Mouse (Mus musculus): ENCODE results near the gene Fnip1. TPM values are rescaled to one million over a fixed set of nuclear protein-coding genes. Genes with fewer than 3 reads are reported as not detected.

Fnip1 gene
- polyA plus RNA-seq, 1 experiment from 2014 or later, result 10.2 TPM

DNA sequence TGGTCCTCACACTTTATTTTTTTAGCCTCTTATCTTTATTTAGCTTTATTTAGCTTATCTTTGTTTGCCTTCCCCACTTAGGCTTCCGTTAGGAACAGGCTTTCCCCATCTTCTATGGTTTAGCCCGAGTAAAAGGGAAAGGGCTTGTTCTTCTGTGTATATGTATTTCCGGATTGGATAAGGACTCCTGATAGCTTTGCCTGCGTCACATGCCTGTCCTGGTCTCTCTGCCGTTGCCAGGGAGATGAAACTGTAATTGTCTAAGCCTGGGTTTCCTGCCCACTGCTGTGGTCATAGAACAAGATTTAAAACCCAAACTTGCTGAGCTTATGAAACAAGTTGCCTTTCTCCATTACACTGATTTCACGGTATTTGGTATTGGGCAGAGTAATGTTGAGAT is 25.0 kb upstream of the Fnip1 start:
- Histone ChIP-seq H3K27me3 (replicated peaks; ENCODE audit: control insufficient read depth, insufficient read depth, low read length) (no peaks in the 10 kb centered on the region), H3K27ac (ENCODE audit: low read depth, low read length) (no peak overlapping the region), H3K9ac (ENCODE audit: low read depth, low read length) (no peak overlapping the region), H3K9me3 (ENCODE audit: control insufficient read depth, low read length) (no peaks in the 10 kb centered on the region), H3K36me3 (ENCODE audit: control insufficient read depth, insufficient read depth, low read length) (no peaks in the 10 kb centered on the region), H3K4me3 (ENCODE audit: low read depth, low read length) (no peak overlapping the region), H3K4me2 (peak overlapping the region; percentile 45), H3K4me1 (replicated peaks; ENCODE audit: control insufficient read depth, insufficient read depth, low read length) (peaks cover 9% of the 10 kb centered on the region)
- DNase-seq (ENCODE audit: low spot score) (no peak), ATAC-seq (replicated peaks; ENCODE audit: low FRiP score) (peak; percentile 66)
- 20% methylated on average over 6 of the region's 6 CpGs for WGBS

DNA sequence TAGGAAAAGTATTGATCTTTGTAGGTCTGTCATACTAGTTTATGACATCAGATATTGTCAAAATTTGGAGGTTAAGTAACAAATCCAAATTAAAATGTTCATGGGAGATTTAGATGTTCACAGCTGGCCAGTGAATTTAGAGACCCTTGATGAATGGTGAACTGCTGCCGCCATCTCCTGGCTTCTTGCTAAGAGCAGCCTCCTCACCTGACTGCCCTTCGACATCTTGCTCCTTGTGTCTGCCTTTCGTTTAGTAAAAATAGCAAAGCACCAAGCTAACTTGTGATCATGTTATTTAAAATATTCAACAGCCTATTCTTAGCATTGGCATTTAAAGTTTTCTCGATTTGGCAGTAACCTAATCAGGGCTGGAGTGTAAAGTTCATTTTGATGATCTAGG is 15.0 kb upstream of the Fnip1 start:
- Histone ChIP-seq H3K27ac (ENCODE audit: low read depth, low read length) (no peak overlapping the region), H3K36me3 (ENCODE audit: control insufficient read depth, insufficient read depth, low read length) (no peaks in the 10 kb centered on the region), H3K27me3 (replicated peaks; ENCODE audit: control insufficient read depth, insufficient read depth, low read length) (no peaks in the 10 kb centered on the region), H3K4me3 (ENCODE audit: low read depth, low read length) (no peak overlapping the region), H3K4me1 (replicated peaks; ENCODE audit: control insufficient read depth, insufficient read depth, low read length) (peaks cover 3% of the 10 kb centered on the region; the same call in 1 of the 2 replicates), H3K4me2 (no peak overlapping the region), H3K9me3 (ENCODE audit: control insufficient read depth, low read length) (no peaks in the 10 kb centered on the region), H3K9ac (ENCODE audit: low read depth, low read length) (no peak overlapping the region)
- WGBS, result 72% methylated on average over 4 of the region's 4 CpGs
- DNase-seq (ENCODE audit: low spot score), result no peak
- no peak for ATAC-seq (replicated peaks; ENCODE audit: low FRiP score)

DNA sequence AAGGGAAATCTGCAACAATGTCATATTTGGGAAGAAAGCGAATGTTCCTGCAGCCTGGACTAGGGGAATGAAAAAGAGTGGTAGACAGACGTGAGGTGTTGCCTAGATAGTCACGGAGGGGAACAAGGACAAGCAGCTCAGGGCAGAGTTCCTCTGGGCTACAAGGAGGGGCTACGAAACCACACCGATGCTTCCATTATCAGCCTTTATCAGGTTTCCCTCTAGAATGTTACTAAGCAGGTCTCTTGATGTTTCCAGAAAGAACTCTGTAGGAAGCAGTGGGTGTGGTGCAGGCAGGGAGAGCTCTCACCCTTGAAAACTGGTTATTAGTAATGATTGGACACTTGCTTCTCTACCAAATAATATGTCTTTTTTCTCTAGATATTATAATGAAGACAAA is 11.7 kb upstream of the Fnip1 start:
- H3K36me3 ChIP-seq (ENCODE audit: control insufficient read depth, insufficient read depth, low read length), result no peaks in the 10 kb centered on the region
- H3K27ac ChIP-seq (ENCODE audit: low read depth, low read length), result no peak overlapping the region
- no peaks in the 10 kb centered on the region for H3K9me3 ChIP-seq (ENCODE audit: control insufficient read depth, low read length)
- WGBS, result 38% methylated on average over 5 of the region's 5 CpGs
- no peak for DNase-seq (ENCODE audit: low spot score)
- H3K4me2 ChIP-seq, result no peak overlapping the region
- peaks cover 3% of the 10 kb centered on the region; the same call in 1 of the 2 replicates for H3K4me1 ChIP-seq (replicated peaks; ENCODE audit: control insufficient read depth, insufficient read depth, low read length)
- ATAC-seq (replicated peaks; ENCODE audit: low FRiP score), result no peak
- no peaks in the 10 kb centered on the region for H3K27me3 ChIP-seq (replicated peaks; ENCODE audit: control insufficient read depth, insufficient read depth, low read length)
- no peak overlapping the region for H3K4me3 ChIP-seq (ENCODE audit: low read depth, low read length)
- no peak overlapping the region for H3K9ac ChIP-seq (ENCODE audit: low read depth, low read length)

DNA sequence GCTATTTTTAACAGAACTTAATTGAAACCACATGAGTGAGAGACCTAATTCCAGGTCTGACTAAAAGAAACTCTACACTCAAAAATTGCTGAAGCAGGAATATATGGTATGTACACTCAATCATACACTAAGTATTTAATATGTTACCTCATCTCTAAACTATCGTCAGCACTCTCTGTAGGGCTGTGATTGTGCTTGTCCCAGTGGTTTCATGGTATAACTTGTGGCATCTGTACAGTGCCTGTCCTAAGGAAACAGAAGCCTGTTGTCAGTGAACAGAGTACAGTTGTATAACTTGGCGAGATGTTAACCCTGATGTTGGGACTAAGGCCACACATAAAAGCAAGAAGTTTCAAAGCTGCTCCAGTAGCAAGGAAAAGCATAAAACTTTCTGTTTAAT is 10.9 kb upstream of the Fnip1 start:
- ATAC-seq (replicated peaks; ENCODE audit: low FRiP score) (no peak), DNase-seq (ENCODE audit: low spot score) (no peak)
- 67% methylated on average over 2 of the region's 2 CpGs for WGBS
- no peak overlapping the region for H3K4me3 ChIP-seq (ENCODE audit: low read depth, low read length)
- peaks cover 3% of the 10 kb centered on the region; the same call in 1 of the 2 replicates for H3K4me1 ChIP-seq (replicated peaks; ENCODE audit: control insufficient read depth, insufficient read depth, low read length)
- no peak overlapping the region for H3K9ac ChIP-seq (ENCODE audit: low read depth, low read length)
- H3K9me3 ChIP-seq (ENCODE audit: control insufficient read depth, low read length), result no peaks in the 10 kb centered on the region
- H3K27ac ChIP-seq (ENCODE audit: low read depth, low read length), result no peak overlapping the region
- no peak overlapping the region for H3K4me2 ChIP-seq
- H3K27me3 ChIP-seq (replicated peaks; ENCODE audit: control insufficient read depth, insufficient read depth, low read length), result no peaks in the 10 kb centered on the region
- H3K36me3 ChIP-seq (ENCODE audit: control insufficient read depth, insufficient read depth, low read length), result no peaks in the 10 kb centered on the region

DNA sequence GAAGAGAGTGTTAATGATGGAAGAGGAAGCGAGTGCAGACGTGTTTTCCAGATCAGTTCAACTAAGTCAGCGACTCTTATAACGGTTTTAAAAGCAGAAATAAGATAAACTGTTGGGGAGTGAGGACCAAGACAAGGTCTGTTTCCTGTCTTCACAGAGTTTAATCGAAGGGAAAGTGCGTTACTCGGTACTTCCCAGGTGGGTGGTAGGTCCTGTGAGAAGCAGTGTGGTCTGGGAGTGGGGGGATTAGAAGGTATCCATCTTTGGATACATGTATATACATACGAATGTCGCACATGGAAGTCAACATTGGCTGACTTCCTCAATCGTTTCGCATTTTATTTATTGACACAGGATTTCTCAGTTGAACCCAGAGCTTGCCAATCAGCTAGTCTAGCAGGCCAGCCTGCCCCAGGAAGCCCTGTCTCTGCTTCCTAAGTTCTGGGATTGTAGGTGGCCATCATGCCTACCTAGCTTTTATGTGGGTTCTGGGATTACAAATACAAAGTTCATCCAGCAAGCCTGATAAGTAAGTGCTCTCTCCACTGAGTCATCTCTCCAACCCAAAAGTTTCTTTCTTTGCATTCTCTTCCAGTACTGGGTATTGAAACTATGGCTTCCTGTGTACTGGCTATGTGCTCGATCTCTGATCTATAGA is 10.2 kb upstream of the Fnip1 start:
- Histone ChIP-seq H3K9me3 (ENCODE audit: control insufficient read depth, low read length) (no peaks in the 10 kb centered on the region), H3K36me3 (ENCODE audit: control insufficient read depth, insufficient read depth, low read length) (no peaks in the 10 kb centered on the region), H3K4me3 (ENCODE audit: low read depth, low read length) (no peak overlapping the region), H3K4me2 (no peak overlapping the region), H3K9ac (ENCODE audit: low read depth, low read length) (no peak overlapping the region), H3K27ac (ENCODE audit: low read depth, low read length) (no peak overlapping the region), H3K27me3 (replicated peaks; ENCODE audit: control insufficient read depth, insufficient read depth, low read length) (no peaks in the 10 kb centered on the region), H3K4me1 (replicated peaks; ENCODE audit: control insufficient read depth, insufficient read depth, low read length) (peaks cover 3% of the 10 kb centered on the region; the same call in 1 of the 2 replicates)
- ATAC-seq (replicated peaks; ENCODE audit: low FRiP score) (no peak), DNase-seq (ENCODE audit: low spot score) (no peak)
- 48% methylated on average over 12 of the region's 12 CpGs for WGBS

DNA sequence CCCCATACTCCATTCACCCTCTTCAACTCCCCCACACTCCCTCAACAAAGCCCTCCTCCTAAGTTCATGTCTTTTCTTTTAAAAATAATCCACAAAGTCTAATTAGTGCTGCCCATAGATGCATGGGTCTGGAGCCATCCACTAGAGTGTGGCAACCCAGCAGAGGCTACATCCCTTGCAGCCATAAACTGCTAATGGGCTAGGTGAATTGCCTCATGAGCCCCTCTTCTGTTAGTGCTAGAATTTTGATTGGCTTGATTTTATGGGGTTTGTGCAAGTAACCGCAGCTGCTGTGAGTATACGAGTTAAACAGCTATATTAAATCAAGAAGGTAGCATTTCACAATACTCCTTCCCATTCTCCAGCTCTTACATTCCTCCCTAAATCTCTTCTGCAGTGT is 8.8 kb upstream of the Fnip1 start:
- H3K4me3 ChIP-seq (ENCODE audit: low read depth, low read length), result no peak overlapping the region
- no peaks in the 10 kb centered on the region for H3K27me3 ChIP-seq (replicated peaks; ENCODE audit: control insufficient read depth, insufficient read depth, low read length)
- H3K4me1 ChIP-seq (replicated peaks; ENCODE audit: control insufficient read depth, insufficient read depth, low read length), result peaks cover 3% of the 10 kb centered on the region; the same call in 1 of the 2 replicates
- no peak overlapping the region for H3K9ac ChIP-seq (ENCODE audit: low read depth, low read length)
- ATAC-seq (replicated peaks; ENCODE audit: low FRiP score) (no peak), DNase-seq (ENCODE audit: low spot score) (no peak)
- no peaks in the 10 kb centered on the region for H3K36me3 ChIP-seq (ENCODE audit: control insufficient read depth, insufficient read depth, low read length)
- WGBS, result 86% methylated on average over 2 of the region's 2 CpGs
- H3K27ac ChIP-seq (ENCODE audit: low read depth, low read length), result no peak overlapping the region
- H3K4me2 ChIP-seq, result no peak overlapping the region
- H3K9me3 ChIP-seq (ENCODE audit: control insufficient read depth, low read length), result no peaks in the 10 kb centered on the region

GRCm38 (mm10) chr11:54435797-54436196 is 2.2 kb upstream of the Fnip1 start:
- Histone ChIP-seq H3K27ac (ENCODE audit: low read depth, low read length) (no peak overlapping the region), H3K4me1 (replicated peaks; ENCODE audit: control insufficient read depth, insufficient read depth, low read length) (peaks cover 11% of the 10 kb centered on the region; the same call in 1 of the 2 replicates), H3K9me3 (ENCODE audit: control insufficient read depth, low read length) (no peaks in the 10 kb centered on the region), H3K36me3 (ENCODE audit: control insufficient read depth, insufficient read depth, low read length) (no peaks in the 10 kb centered on the region), H3K4me2 (no peak overlapping the region), H3K27me3 (replicated peaks; ENCODE audit: control insufficient read depth, insufficient read depth, low read length) (no peaks in the 10 kb centered on the region), H3K9ac (ENCODE audit: low read depth, low read length) (no peak overlapping the region), H3K4me3 (ENCODE audit: low read depth, low read length) (no peak overlapping the region)
- ATAC-seq (replicated peaks; ENCODE audit: low FRiP score), result no peak
- 100% methylated on average over 1 of the region's 1 CpGs for WGBS
- no peak for DNase-seq (ENCODE audit: low spot score)

GRCm38 (mm10) chr11:54437310-54437822 is 633 bp upstream of the Fnip1 start:
- Histone ChIP-seq H3K9me3 (ENCODE audit: control insufficient read depth, low read length) (no peaks in the 10 kb centered on the region), H3K27ac (ENCODE audit: low read depth, low read length) (no peak overlapping the region), H3K9ac (ENCODE audit: low read depth, low read length) (peak overlapping the region; percentile 57; the same call in 1 of the 2 replicates), H3K4me1 (replicated peaks; ENCODE audit: control insufficient read depth, insufficient read depth, low read length) (peaks cover 11% of the 10 kb centered on the region; the same call in 1 of the 2 replicates), H3K4me2 (peak overlapping the region; percentile 59), H3K4me3 (ENCODE audit: low read depth, low read length) (peak overlapping the region; percentile 89), H3K36me3 (ENCODE audit: control insufficient read depth, insufficient read depth, low read length) (no peaks in the 10 kb centered on the region), H3K27me3 (replicated peaks; ENCODE audit: control insufficient read depth, insufficient read depth, low read length) (no peaks in the 10 kb centered on the region)
- ATAC-seq (replicated peaks; ENCODE audit: low FRiP score) (no peak), DNase-seq (ENCODE audit: low spot score) (no peak)
- 43% methylated on average over 8 of the region's 8 CpGs for WGBS

- Histone ChIP-seq H3K4me1 (replicated peaks; ENCODE audit: control insufficient read depth, insufficient read depth, low read length) (peaks cover 11% of the 10 kb centered on the region; the same call in 1 of the 2 replicates), H3K27ac (ENCODE audit: low read depth, low read length) (peak overlapping the region; percentile 78), H3K9ac (ENCODE audit: low read depth, low read length) (peak overlapping the region; percentile 89), H3K27me3 (replicated peaks; ENCODE audit: control insufficient read depth, insufficient read depth, low read length) (no peaks in the 10 kb centered on the region), H3K4me2 (peak overlapping the region; percentile 83), H3K4me3 (ENCODE audit: low read depth, low read length) (peak overlapping the region; percentile 89), H3K36me3 (ENCODE audit: control insufficient read depth, insufficient read depth, low read length) (no peaks in the 10 kb centered on the region), H3K9me3 (ENCODE audit: control insufficient read depth, low read length) (no peaks in the 10 kb centered on the region)
- DNase-seq (ENCODE audit: low spot score) (peak; percentile 78), ATAC-seq (replicated peaks; ENCODE audit: low FRiP score) (peak; percentile 73)
- WGBS, result under 1% methylated on average over 40 of the region's 47 CpGs
Measured at GRCm38 (mm10) chr11:54438366-54438781, 375 bp downstream of the Fnip1 start.

All from liver, embryonic 11.5 days (tissue).